24 mouse cellular contexts compared by ENCODE assay signal in the genomic region with DNA sequence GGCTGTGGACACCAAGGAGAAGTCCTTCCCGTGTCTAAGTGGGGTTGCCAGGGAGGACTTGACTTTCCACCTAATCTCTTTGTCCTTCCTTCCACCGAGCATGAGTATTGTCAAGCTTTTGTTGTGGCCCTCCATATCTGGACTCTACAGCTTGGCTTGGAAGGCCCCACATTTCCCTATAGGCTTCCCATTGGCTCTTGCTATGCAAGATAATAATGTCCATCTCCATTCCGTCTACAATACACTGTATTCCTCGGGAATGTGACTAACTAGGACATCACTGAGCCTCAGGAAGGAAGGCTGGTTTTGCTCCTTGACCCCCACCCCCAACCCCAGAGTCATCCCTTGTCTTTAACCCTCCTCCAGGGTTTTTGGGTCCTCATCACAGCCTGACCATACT. TPM values are rescaled to one million over a fixed set of nuclear protein-coding genes. Genes with fewer than 3 reads are reported as not detected.
A peak's percentile ranks its signal among the peaks of the same experiment; 100 is the strongest.
DNase-seq lines count a peak whose midpoint lies in the region; ATAC-seq and TF ChIP-seq lines count a peak whose summit lies in the region.
"Had no signal": no experiment of that assay in that cellular context is flagged by ENCODE, and none has a peak within 500 bp of the region (broad histone marks: within the 10 kb centered on the region; RNA-seq: fewer than 3 reads in every experiment).

No protein-coding gene starts in this region.

- no peak for TF ChIP-seq EP300 in heart, adult 2 months (IDR thresholded peaks at IDR 0.05; ENCODE audit: insufficient read depth, low read depth, low read length)
- no peak for TF ChIP-seq EP300 in liver, postnatal 0 days (IDR thresholded peaks at IDR 0.05; ENCODE audit: low read depth)

- no peak for ATAC-seq in heart, embryonic 13.5 days (ENCODE audit: extremely low read depth, insufficient number of reproducible peaks, low FRiP score, low TSS enrichment)
- peak; percentile 47; the same call in 1 of the 2 replicates for ATAC-seq in heart, embryonic 16.5 days (replicated peaks; ENCODE audit: extremely low read depth, insufficient read depth, low FRiP score)
- ATAC-seq in liver, postnatal 0 days = 0 out of 2 replicates have a peak, but pooled peaks have one; percentile 19
- ATAC-seq in liver, embryonic 11.5 days (replicated peaks; ENCODE audit: low FRiP score) = no peak
- ATAC-seq: CD4-positive, CD25-positive, alpha-beta regulatory T cell, adult 4 months; forebrain, embryonic 13.5 days; forebrain, embryonic 16.5 days; hindbrain, postnatal 0 days; inflammation-experienced regulatory T-cells, adult 6 months; intestine, embryonic 16.5 days had no signal

- H3K9me3 ChIP-seq in heart, embryonic 13.5 days = peaks cover 4% of the 10 kb centered on the region; the same call in 1 of the 2 replicates
- 0 out of 2 replicates have a peak, but pooled peaks cover 4% of the 10 kb centered on the region for H3K9me3 ChIP-seq in heart, embryonic 16.5 days (replicated peaks; ENCODE audit: control insufficient read depth, low read length)
- H3K9me3 ChIP-seq in liver, postnatal 0 days (ENCODE audit: low read length) = no peaks in the 10 kb centered on the region
- H3K9me3 ChIP-seq in liver, embryonic 11.5 days (ENCODE audit: control insufficient read depth, low read length) = no peaks in the 10 kb centered on the region
- H3K9me3 ChIP-seq: forebrain, embryonic 10.5 days; forebrain, embryonic 13.5 days; heart, embryonic 10.5 days had no signal

- no peaks in the 10 kb centered on the region for H3K36me3 ChIP-seq in heart, embryonic 13.5 days
- H3K36me3 ChIP-seq in heart, embryonic 16.5 days (ENCODE audit: control insufficient read depth, insufficient read depth) = no peaks in the 10 kb centered on the region
- H3K36me3 ChIP-seq in heart, adult 2 months (ENCODE audit: control insufficient read depth, insufficient read depth, low read length) = no peaks in the 10 kb centered on the region
- H3K36me3 ChIP-seq in liver, postnatal 0 days (replicated peaks; ENCODE audit: insufficient read depth, low read length) = no peaks in the 10 kb centered on the region
- no peaks in the 10 kb centered on the region for H3K36me3 ChIP-seq in liver, embryonic 11.5 days (ENCODE audit: control insufficient read depth, insufficient read depth, low read length)
- H3K36me3 ChIP-seq: heart, embryonic 10.5 days had no signal

- no peak overlapping the region for H3K4me2 ChIP-seq in heart, embryonic 13.5 days
- H3K4me2 ChIP-seq in heart, embryonic 16.5 days (ENCODE audit: low read depth, low read length) = no peak overlapping the region
- no peak overlapping the region for H3K4me2 ChIP-seq in liver, postnatal 0 days (ENCODE audit: low read depth, low read length)
- no peak overlapping the region for H3K4me2 ChIP-seq in liver, embryonic 11.5 days
- H3K4me2 ChIP-seq: forebrain, embryonic 13.5 days; hindbrain, embryonic 14.5 days had no signal

- no peak overlapping the region for H3K4me3 ChIP-seq in heart, embryonic 13.5 days
- no peak overlapping the region for H3K4me3 ChIP-seq in heart, embryonic 16.5 days (ENCODE audit: low read length)
- no peak overlapping the region for H3K4me3 ChIP-seq in heart, adult 2 months
- H3K4me3 ChIP-seq in liver, postnatal 0 days (ENCODE audit: low read depth, low read length) = no peak overlapping the region
- no peak overlapping the region for H3K4me3 ChIP-seq in liver, embryonic 11.5 days (ENCODE audit: low read depth, low read length)
- H3K4me3 ChIP-seq: forebrain, embryonic 10.5 days; forebrain, embryonic 13.5 days; heart, embryonic 10.5 days had no signal

- peaks cover 87% of the 10 kb centered on the region for H3K27me3 ChIP-seq in heart, embryonic 13.5 days (replicated peaks)
- peaks cover 21% of the 10 kb centered on the region for H3K27me3 ChIP-seq in heart, embryonic 16.5 days (ENCODE audit: control insufficient read depth, insufficient read depth, low read length)
- H3K27me3 ChIP-seq in heart, adult 2 months (ENCODE audit: control insufficient read depth, insufficient read depth, low read length) = no peaks in the 10 kb centered on the region
- H3K27me3 ChIP-seq in liver, postnatal 0 days (ENCODE audit: insufficient read depth, low read length) = no peaks in the 10 kb centered on the region
- no peaks in the 10 kb centered on the region for H3K27me3 ChIP-seq in liver, embryonic 11.5 days (replicated peaks; ENCODE audit: control insufficient read depth, insufficient read depth, low read length)
- H3K27me3 ChIP-seq: forebrain, embryonic 13.5 days had no signal

- intact Hi-C loops in heart, postnatal 14 days (cut with DNase I) = no loop called here
- intact Hi-C loops in heart, adult 2 months (cut with DNase I) = no loop called here

- H3K27ac ChIP-seq in heart, embryonic 13.5 days (replicated peaks) = peak overlapping the region; percentile 61
- peak overlapping the region; percentile 62 for H3K27ac ChIP-seq in heart, embryonic 16.5 days (ENCODE audit: low read length)
- H3K27ac ChIP-seq in heart, adult 2 months = no peak overlapping the region
- no peak overlapping the region for H3K27ac ChIP-seq in liver, postnatal 0 days (ENCODE audit: low read depth)
- no peak overlapping the region for H3K27ac ChIP-seq in liver, embryonic 11.5 days (ENCODE audit: low read depth, low read length)
- H3K27ac ChIP-seq: forebrain, embryonic 10.5 days; forebrain, embryonic 13.5 days; heart, embryonic 10.5 days; hindbrain, embryonic 14.5 days; hindbrain, postnatal 0 days had no signal

- H3K9ac ChIP-seq in heart, embryonic 13.5 days = no peak overlapping the region
- no peak overlapping the region for H3K9ac ChIP-seq in heart, embryonic 16.5 days (ENCODE audit: low read length)
- no peak overlapping the region for H3K9ac ChIP-seq in heart, adult 2 months (ENCODE audit: low read depth, low read length)
- H3K9ac ChIP-seq in liver, postnatal 0 days (replicated peaks) = no peak overlapping the region
- no peak overlapping the region for H3K9ac ChIP-seq in liver, embryonic 11.5 days (ENCODE audit: low read depth, low read length)
- H3K9ac ChIP-seq: forebrain, embryonic 13.5 days; hindbrain, embryonic 14.5 days had no signal

- no peak for TF ChIP-seq POLR2A in heart, adult 2 months (IDR thresholded peaks at IDR 0.05; ENCODE audit: insufficient read depth, low read depth, low read length)

- no peak for DNase-seq in heart, postnatal 14 days
- no peak for DNase-seq in heart, adult 2 months
- DNase-seq in liver, postnatal 0 days = no peak
- DNase-seq in liver, embryonic 11.5 days (ENCODE audit: low spot score) = no peak
- DNase-seq: adrenal gland, adult 2 months; adrenal gland, postnatal 25 days; cerebellum, adult 18-20 months; cerebellum, adult 9-10 months; cerebellum, postnatal 14 days; gastrocnemius, postnatal 10 days; gastrocnemius, postnatal 36 days; kidney, adult 18-20 months had no signal

- H3K4me1 ChIP-seq in heart, embryonic 13.5 days = peaks cover 35% of the 10 kb centered on the region
- peaks cover 14% of the 10 kb centered on the region for H3K4me1 ChIP-seq in heart, embryonic 16.5 days (ENCODE audit: control insufficient read depth, insufficient read depth, low read length)
- peaks cover 23% of the 10 kb centered on the region for H3K4me1 ChIP-seq in heart, adult 2 months (ENCODE audit: control insufficient read depth, insufficient read depth, low read length)
- H3K4me1 ChIP-seq in liver, postnatal 0 days (ENCODE audit: insufficient read depth) = no peaks in the 10 kb centered on the region
- no peaks in the 10 kb centered on the region for H3K4me1 ChIP-seq in liver, embryonic 11.5 days (replicated peaks; ENCODE audit: control insufficient read depth, insufficient read depth, low read length)

- TF ChIP-seq CTCF in heart, adult 2 months (IDR thresholded peaks at IDR 0.05) = no peak
- TF ChIP-seq CTCF in liver, postnatal 0 days (IDR thresholded peaks at IDR 0.05; ENCODE audit: low read depth) = no peak

- no peaks in the 10 kb centered on the region for H3K79me2 ChIP-seq in heart, adult 2 months (replicated peaks; ENCODE audit: control insufficient read depth, insufficient read depth, low read length)

- WGBS in heart, embryonic 13.5 days = 44% methylated on average over 4 of the region's 4 CpGs
- 70% methylated on average over 4 of the region's 4 CpGs for WGBS in heart, embryonic 16.5 days
- 50% methylated on average over 4 of the region's 4 CpGs for WGBS in heart, adult 2 months
- WGBS in liver, postnatal 0 days (ENCODE audit: insufficient replicate concordance) = 63% methylated on average over 4 of the region's 4 CpGs
- WGBS in liver, embryonic 11.5 days = 48% methylated on average over 4 of the region's 4 CpGs

RNA-seq across cellular contexts. Expression of a gene that starts 44.0 kb away (rescaled TPM):
- polyA plus RNA-seq in heart, embryonic 13.5 days (2015; fragmentation: Nextera tagmentation; extraction: Ambion mirVana) = 62.2 and 64.8 TPM in 2 replicates
- 10 to 100 TPM; 38.9 to 42.2 TPM for total RNA-seq in heart, postnatal 14 days (2021)
- 62.8 and 63.1 TPM in 2 replicates for polyA plus RNA-seq in heart, embryonic 16.5 days (2015; fragmentation: Nextera tagmentation; extraction: Ambion mirVana)
- total RNA-seq in heart, adult 2 months (2021) = 10 to 100 TPM; 23.5 to 33.7 TPM
- polyA plus RNA-seq in heart, adult 2 months (2012; rRNA removed) = 48.1 and 49.4 TPM in 2 replicates
- 6.6 and 6.7 TPM in 2 replicates for polyA plus RNA-seq in liver, postnatal 0 days (2015; fragmentation: Nextera tagmentation; extraction: Ambion mirVana)
- 9.7 and 12.3 TPM in 2 replicates for polyA plus RNA-seq in liver, embryonic 11.5 days (2014; fragmentation: Nextera tagmentation; extraction: Ambion mirVana)
- total RNA-seq: MEL had no signal

Comparison
In these comparisons a context has a peak if more than half of its experiments do, and no peak if none do; other contexts are left out.
1. ATAC-seq: peak in heart, embryonic 16.5 days (single experiment) and liver, postnatal 0 days (single experiment); none in heart, embryonic 13.5 days (single experiment) and liver, embryonic 11.5 days (single experiment).
2. H3K27ac ChIP-seq: peak in heart, embryonic 13.5 days (single experiment) and heart, embryonic 16.5 days (single experiment); none in heart, adult 2 months (single experiment), liver, postnatal 0 days (single experiment) and liver, embryonic 11.5 days (single experiment).